Mouse (Mus musculus) neural tube, embryonic 11.5 days (tissue): Measurements from ENCODE around the gene Lipc. TPM values are rescaled to one million over a fixed set of nuclear protein-coding genes. Genes with fewer than 3 reads are reported as not detected.

Source experiments
- ATAC-seq: fragments of 200-750 bp; cut with Nextera tagmentation; 2 replicates; pipeline ENCODE4 v1.8.0; 2017; ENCODE audit warnings: moderate number of reproducible peaks, mild to moderate bottlenecking, moderate TSS enrichment, moderate library complexity; ENCODE audit not compliant: insufficient read depth, low FRiP score, low TSS enrichment
- DNase-seq: peaks from one replicate; pipeline ENCODE4 v3.0.0-alpha.2; 2015; ENCODE audit warnings: low spot score
- H3K27ac ChIP-seq: fragments of 300-500 bp; sonication (generic); 2 replicates; pipeline ENCODE4 v1.5.1; 2014; ENCODE audit warnings: low read depth, mild to moderate bottlenecking, low read length
- H3K27me3 ChIP-seq: fragments of 300-500 bp; sonication (generic); 2 replicates; pipeline ENCODE4 v1.6.1; 2014; ENCODE audit warnings: mild to moderate bottlenecking, low read length, mixed read lengths; ENCODE audit not compliant: control insufficient read depth, insufficient read depth
- H3K36me3 ChIP-seq: fragments of 300-500 bp; sonication (generic); 2 replicates; pipeline ENCODE4 v1.6.1; 2014; ENCODE audit warnings: mild to moderate bottlenecking, low read length, moderate library complexity, mixed read lengths; ENCODE audit not compliant: control insufficient read depth, insufficient read depth
- H3K4me1 ChIP-seq: fragments of 300-500 bp; sonication (generic); 2 replicates; pipeline ENCODE4 v1.6.1; 2014; ENCODE audit warnings: low read length, mixed read lengths; ENCODE audit not compliant: control insufficient read depth, insufficient read depth
- H3K4me2 ChIP-seq: fragments of 300-500 bp; sonication (generic); 2 replicates; pipeline ENCODE4 v1.6.1; 2014; ENCODE audit warnings: low read depth, mild to moderate bottlenecking, moderate library complexity
- H3K4me3 ChIP-seq: fragments of 300-500 bp; sonication (generic); 2 replicates; pipeline ENCODE4 v1.5.1; 2014; ENCODE audit warnings: low read depth, low read length
- H3K9ac ChIP-seq: fragments of 300-500 bp; sonication (generic); 2 replicates; pipeline ENCODE4 v1.6.1; 2014; ENCODE audit warnings: mild to moderate bottlenecking, low read length
- H3K9me3 ChIP-seq: fragments of 300-500 bp; sonication (generic); 2 replicates; pipeline ENCODE4 v1.6.1; 2016; ENCODE audit warnings: low read length; ENCODE audit not compliant: control insufficient read depth
- WGBS: fragments of 180-500 bp; shearing (Covaris S2); extraction: QIAGEN DNeasy Blood & Tissue Kit; methylation state at CpG from one replicate; pipeline ENCODE4 v1.1.7; 2014; 5-methylcytosine and 5-hydroxymethylcytosine counted together
- polyA plus RNA-seq: library from polyadenylated mRNA; unstranded; fragments of >200 nt; fragmentation: Nextera tagmentation; extraction: Ambion mirVana; gene quantifications from 2 replicates; pipeline ENCODE4 v1.2.1, GENCODE M21; 2014

Lipc gene
- polyA plus RNA-seq, 1 experiment from 2014 or later = not detected

GRCm38 (mm10) chr9:70962781-70963455, 10.9 kb upstream of the Lipc start:
- H3K36me3 ChIP-seq = no peaks in the 10 kb centered on the region
- no peaks in the 10 kb centered on the region for H3K4me1 ChIP-seq
- DNase-seq (no peak), ATAC-seq (no peak)
- 91% methylated on average over 2 of the region's 2 CpGs for WGBS
- no peaks in the 10 kb centered on the region for H3K27me3 ChIP-seq
- H3K9ac ChIP-seq = no peak overlapping the region
- no peak overlapping the region for H3K4me2 ChIP-seq
- no peak overlapping the region for H3K4me3 ChIP-seq
- H3K9me3 ChIP-seq = no peaks in the 10 kb centered on the region
- H3K27ac ChIP-seq = no peak overlapping the region

- WGBS = 93% methylated on average over 5 of the region's 5 CpGs
Observed at GRCm38 (mm10) chr9:70960301-70960700, 8.3 kb upstream of the Lipc start.

GRCm38 (mm10) chr9:70959866-70960265, 7.8 kb upstream of the Lipc start:
- Histone ChIP-seq H3K9me3 (no peaks in the 10 kb centered on the region), H3K27me3 (no peaks in the 10 kb centered on the region), H3K4me2 (no peak overlapping the region), H3K36me3 (no peaks in the 10 kb centered on the region), H3K9ac (no peak overlapping the region), H3K27ac (no peak overlapping the region), H3K4me3 (no peak overlapping the region), H3K4me1 (no peaks in the 10 kb centered on the region)
- no peak for ATAC-seq
- peak; percentile 17 for DNase-seq
- 72% methylated on average over 5 of the region's 5 CpGs for WGBS

More at GRCm38 (mm10) chr9:70960301-70960700, 8.3 kb upstream of the Lipc start:
- Histone ChIP-seq H3K4me1 (no peaks in the 10 kb centered on the region), H3K27me3 (no peaks in the 10 kb centered on the region), H3K4me2 (no peak overlapping the region), H3K9me3 (no peaks in the 10 kb centered on the region), H3K36me3 (no peaks in the 10 kb centered on the region), H3K4me3 (no peak overlapping the region), H3K9ac (no peak overlapping the region), H3K27ac (no peak overlapping the region)
- ATAC-seq (no peak), DNase-seq (no peak)

GRCm38 (mm10) chr9:70959447-70959846, 7.4 kb upstream of the Lipc start:
- no peak overlapping the region for H3K4me3 ChIP-seq
- no peaks in the 10 kb centered on the region for H3K4me1 ChIP-seq
- WGBS = 90% methylated on average over 3 of the region's 3 CpGs
- ATAC-seq (no peak), DNase-seq (no peak)
- H3K9me3 ChIP-seq = no peaks in the 10 kb centered on the region
- no peak overlapping the region for H3K4me2 ChIP-seq
- no peaks in the 10 kb centered on the region for H3K27me3 ChIP-seq
- H3K9ac ChIP-seq = no peak overlapping the region
- H3K27ac ChIP-seq = no peak overlapping the region
- H3K36me3 ChIP-seq = no peaks in the 10 kb centered on the region

GRCm38 (mm10) chr9:70958381-70958780, 6.4 kb upstream of the Lipc start:
- H3K36me3 ChIP-seq = no peaks in the 10 kb centered on the region
- 80% methylated on average over 5 of the region's 5 CpGs for WGBS
- no peak overlapping the region for H3K4me2 ChIP-seq
- DNase-seq (no peak), ATAC-seq (no peak)
- no peaks in the 10 kb centered on the region for H3K27me3 ChIP-seq
- no peaks in the 10 kb centered on the region for H3K9me3 ChIP-seq
- H3K4me1 ChIP-seq = no peaks in the 10 kb centered on the region
- no peak overlapping the region for H3K9ac ChIP-seq
- H3K27ac ChIP-seq = no peak overlapping the region
- no peak overlapping the region for H3K4me3 ChIP-seq

- no peaks in the 10 kb centered on the region for H3K27me3 ChIP-seq
- ATAC-seq = no peak
- H3K4me3 ChIP-seq = no peak overlapping the region
- WGBS = 73% methylated on average over 3 of the region's 3 CpGs
- no peaks in the 10 kb centered on the region for H3K9me3 ChIP-seq
- no peak overlapping the region for H3K4me2 ChIP-seq
- no peak overlapping the region for H3K9ac ChIP-seq
- no peaks in the 10 kb centered on the region for H3K36me3 ChIP-seq
- no peak for DNase-seq
- no peaks in the 10 kb centered on the region for H3K4me1 ChIP-seq
- no peak overlapping the region for H3K27ac ChIP-seq
Observed at GRCm38 (mm10) chr9:70957717-70958116, 5.7 kb upstream of the Lipc start.

- Histone ChIP-seq H3K4me2 (no peak overlapping the region), H3K4me3 (no peak overlapping the region), H3K27ac (no peak overlapping the region), H3K36me3 (no peaks in the 10 kb centered on the region), H3K9me3 (no peaks in the 10 kb centered on the region), H3K4me1 (no peaks in the 10 kb centered on the region), H3K27me3 (no peaks in the 10 kb centered on the region), H3K9ac (no peak overlapping the region)
- ATAC-seq = no peak
- WGBS = 79% methylated on average over 3 of the region's 3 CpGs
- no peak for DNase-seq
Observed at GRCm38 (mm10) chr9:70954226-70954625, 2.2 kb upstream of the Lipc start.

GRCm38 (mm10) chr9:70949336-70949735, 2.7 kb downstream of the Lipc start:
- no peaks in the 10 kb centered on the region for H3K27me3 ChIP-seq
- 82% methylated on average over 8 of the region's 8 CpGs for WGBS
- H3K9ac ChIP-seq = no peak overlapping the region
- no peak overlapping the region for H3K4me2 ChIP-seq
- H3K4me1 ChIP-seq = peaks cover 3% of the 10 kb centered on the region; the same call in 1 of the 2 replicates
- no peaks in the 10 kb centered on the region for H3K36me3 ChIP-seq
- H3K27ac ChIP-seq = no peak overlapping the region
- no peak for ATAC-seq
- no peaks in the 10 kb centered on the region for H3K9me3 ChIP-seq
- no peak overlapping the region for H3K4me3 ChIP-seq
- no peak for DNase-seq

- Histone ChIP-seq H3K36me3 (no peaks in the 10 kb centered on the region), H3K4me2 (no peak overlapping the region), H3K27ac (no peak overlapping the region), H3K4me1 (peaks cover 3% of the 10 kb centered on the region; the same call in 1 of the 2 replicates), H3K9ac (no peak overlapping the region), H3K4me3 (no peak overlapping the region), H3K27me3 (no peaks in the 10 kb centered on the region), H3K9me3 (no peaks in the 10 kb centered on the region)
- no peak for ATAC-seq
- DNase-seq = no peak
- WGBS = 89% methylated on average over 5 of the region's 5 CpGs
Observed at GRCm38 (mm10) chr9:70947312-70947711, 4.7 kb downstream of the Lipc start.
